Mouse (Mus musculus): ENCODE results near the gene Cdc25b.

DNA sequence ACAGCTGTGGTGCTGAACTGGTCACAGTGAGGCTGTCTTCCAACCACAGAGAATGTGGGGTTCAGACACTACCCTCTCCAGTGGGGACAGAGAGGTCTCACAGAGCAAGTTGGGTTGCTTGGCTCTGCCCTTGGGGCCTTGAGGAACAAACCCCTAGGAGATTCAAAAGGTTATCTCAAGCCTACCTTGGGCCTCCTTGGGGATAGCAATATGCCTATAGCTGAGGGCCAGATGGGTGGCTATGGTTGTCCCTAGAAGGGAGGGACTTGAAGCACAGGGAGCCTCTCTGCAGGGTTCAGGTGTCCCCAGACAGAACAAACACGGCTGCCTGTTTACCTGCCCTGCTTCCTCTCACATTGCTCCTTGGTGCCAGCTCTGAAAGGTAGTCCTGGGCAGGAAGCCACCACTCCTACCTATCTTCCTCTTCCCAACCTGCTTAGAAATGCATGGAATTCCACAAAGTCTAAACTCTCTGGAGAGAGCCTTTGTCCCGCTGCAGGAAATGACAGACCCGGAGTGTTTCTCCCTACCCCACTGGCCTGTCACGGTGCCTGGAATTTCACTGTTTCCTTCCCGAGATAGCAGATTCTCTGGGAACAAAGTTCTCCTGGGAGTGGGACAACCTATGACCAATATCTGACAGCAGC lies 46.7 kb upstream of the Cdc25b start:
- TF ChIP-seq CTCF (conservative IDR thresholded peaks at IDR 0.05; ENCODE audit: insufficient read depth, insufficient read length, low read depth, low read length) = no peak
- no peak for TF ChIP-seq POLR2A (IDR thresholded peaks at IDR 0.05; ENCODE audit: low read depth, low read length)

Data from kidney, adult 2 months (tissue).